Mouse (Mus musculus) heart, embryonic 11.5 days (tissue): ENCODE results near the gene Cyp24a1. TPM values are rescaled to one million over a fixed set of nuclear protein-coding genes. Genes with fewer than 3 reads are reported as not detected.
"Not testable (repeated sequence)": the region's sequence is repeated elsewhere in the genome, so short reads cannot be mapped to it uniquely, and the experiment has no call there.

Experiments
- ATAC-seq: fragments of 200-750 bp; cut with Nextera tagmentation; replicated peaks from 2 replicates; pipeline ENCODE4 v1.8.0; 2017; ENCODE audit warnings: moderate library complexity; ENCODE audit not compliant: insufficient number of reproducible peaks, low FRiP score, low TSS enrichment
- H3K27ac ChIP-seq: fragments of 300-500 bp; sonication (generic); 2 replicates; pipeline ENCODE4 v1.5.1; 2014; ENCODE audit warnings: mild to moderate bottlenecking, low read depth, low read length
- H3K27me3 ChIP-seq: fragments of 300-500 bp; sonication (generic); 2 replicates; pipeline ENCODE4 v1.6.1; 2014; ENCODE audit warnings: mild to moderate bottlenecking, low read length, mixed read lengths; ENCODE audit not compliant: control insufficient read depth, insufficient read depth
- H3K36me3 ChIP-seq: fragments of 300-500 bp; sonication (generic); 2 replicates; pipeline ENCODE4 v1.6.1; 2014; ENCODE audit warnings: mild to moderate bottlenecking, low read length, moderate library complexity, mixed read lengths; ENCODE audit not compliant: control insufficient read depth, insufficient read depth
- H3K4me1 ChIP-seq: fragments of 300-500 bp; sonication (generic); 2 replicates; pipeline ENCODE4 v1.6.1; 2014; ENCODE audit warnings: low read length; ENCODE audit not compliant: control insufficient read depth, insufficient read depth
- H3K4me2 ChIP-seq: fragments of 300-500 bp; sonication (generic); 2 replicates; pipeline ENCODE4 v1.6.1; 2014; ENCODE audit warnings: mild to moderate bottlenecking, moderate library complexity
- H3K4me3 ChIP-seq: fragments of 300-500 bp; sonication (generic); 2 replicates; pipeline ENCODE4 v1.5.1; 2014; ENCODE audit warnings: low read depth, low read length
- H3K9ac ChIP-seq: fragments of 300-500 bp; sonication (generic); 2 replicates; pipeline ENCODE4 v1.6.1; 2014; ENCODE audit warnings: mild to moderate bottlenecking, low read depth, low read length, moderate library complexity
- H3K9me3 ChIP-seq: fragments of 300-500 bp; sonication (generic); replicated peaks from 2 replicates; pipeline ENCODE4 v1.6.1; 2016; ENCODE audit warnings: low read length; ENCODE audit not compliant: control insufficient read depth
- WGBS: fragments of 180-500 bp; shearing (Covaris S2); extraction: QIAGEN DNeasy Blood & Tissue Kit; methylation state at CpG from one replicate; pipeline ENCODE4 v1.1.7; 2014; ENCODE audit not compliant: insufficient replicate concordance; 5-methylcytosine and 5-hydroxymethylcytosine counted together
- polyA plus RNA-seq: library from polyadenylated mRNA; unstranded; fragments of >200 nt; fragmentation: Nextera tagmentation; extraction: Ambion mirVana; gene quantifications from 2 replicates; pipeline ENCODE4 v1.2.1, GENCODE M21; 2014

The Cyp24a1 gene
- polyA plus RNA-seq, 1 experiment from 2014 or later: not detected

- Histone ChIP-seq H3K4me1 (no peaks in the 10 kb centered on the region), H3K4me3 (no peak overlapping the region), H3K27ac (no peak overlapping the region), H3K4me2 (no peak overlapping the region), H3K27me3 (peaks cover 63% of the 10 kb centered on the region), H3K9ac (no peak overlapping the region), H3K9me3 (no peaks in the 10 kb centered on the region), H3K36me3 (no peaks in the 10 kb centered on the region)
- 52% methylated on average over 4 of the region's 4 CpGs for WGBS
- no peak for ATAC-seq
Measured at GRCm38 (mm10) chr2:170464817-170465216, 32.1 kb downstream of the Cyp24a1 start.

- no peak for ATAC-seq
- Histone ChIP-seq H3K9me3 (no peaks in the 10 kb centered on the region), H3K27me3 (peaks cover 59% of the 10 kb centered on the region), H3K9ac (no peak overlapping the region), H3K4me3 (no peak overlapping the region), H3K4me2 (no peak overlapping the region), H3K4me1 (no peaks in the 10 kb centered on the region), H3K27ac (no peak overlapping the region), H3K36me3 (no peaks in the 10 kb centered on the region)
- WGBS: 70% methylated on average over 7 of the region's 7 CpGs
Measured at GRCm38 (mm10) chr2:170461652-170462051, 35.3 kb downstream of the Cyp24a1 start.

DNA sequence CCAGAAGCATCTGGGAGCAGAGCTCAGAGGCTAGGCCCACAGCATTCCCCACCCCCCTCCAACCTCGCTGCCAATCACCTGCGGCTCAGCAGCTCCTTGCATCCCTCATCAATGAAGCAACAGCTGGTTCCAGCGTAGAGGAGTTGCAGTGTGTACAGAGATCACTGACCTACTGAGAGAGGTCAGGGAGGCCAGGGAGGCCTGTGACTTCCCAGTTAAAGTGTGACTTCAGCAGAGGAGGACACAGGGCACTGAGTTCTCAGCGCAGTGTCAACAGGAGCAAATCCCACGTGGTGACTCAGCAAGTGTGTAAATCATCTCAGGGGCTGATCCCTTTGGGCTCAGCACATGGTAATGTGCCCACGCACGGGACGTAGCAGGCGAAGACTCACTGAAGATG lies 37.1 kb downstream of the Cyp24a1 start:
- ATAC-seq: 0 out of 2 replicates have a peak, but pooled peaks have one; percentile 26
- no peak overlapping the region for H3K4me2 ChIP-seq
- H3K27me3 ChIP-seq: peaks cover 57% of the 10 kb centered on the region
- no peak overlapping the region for H3K9ac ChIP-seq
- 44% methylated on average over 9 of the region's 9 CpGs for WGBS
- no peaks in the 10 kb centered on the region for H3K36me3 ChIP-seq
- H3K9me3 ChIP-seq: no peaks in the 10 kb centered on the region
- no peaks in the 10 kb centered on the region for H3K4me1 ChIP-seq
- no peak overlapping the region for H3K27ac ChIP-seq
- no peak overlapping the region for H3K4me3 ChIP-seq

DNA sequence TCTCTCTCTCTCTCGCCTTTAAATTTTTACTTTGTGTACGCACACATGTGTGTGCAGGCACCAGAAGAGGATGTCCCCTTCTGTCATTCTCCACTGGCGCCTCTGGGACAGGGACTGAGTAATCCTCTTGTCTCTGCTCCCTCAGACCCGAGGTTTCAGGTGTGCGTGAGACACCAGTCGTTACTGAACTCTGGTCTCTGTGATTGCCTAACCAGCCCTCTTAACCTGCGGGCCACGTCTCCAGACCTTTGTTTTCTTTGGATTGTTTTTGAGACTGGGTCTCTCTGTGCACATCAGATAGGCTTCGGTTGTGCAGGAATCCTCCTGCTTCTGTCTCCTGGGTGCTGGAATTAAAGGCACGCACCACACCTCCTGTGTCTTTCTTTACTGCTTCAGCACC lies 37.8 kb downstream of the Cyp24a1 start:
- Histone ChIP-seq H3K9me3 (no peaks in the 10 kb centered on the region), H3K4me2 (no peak overlapping the region), H3K27me3 (peaks cover 61% of the 10 kb centered on the region), H3K36me3 (no peaks in the 10 kb centered on the region), H3K4me1 (no peaks in the 10 kb centered on the region), H3K4me3 (no peak overlapping the region), H3K27ac (no peak overlapping the region), H3K9ac (no peak overlapping the region)
- 63% methylated on average over 10 of the region's 10 CpGs for WGBS
- no peak for ATAC-seq

DNA sequence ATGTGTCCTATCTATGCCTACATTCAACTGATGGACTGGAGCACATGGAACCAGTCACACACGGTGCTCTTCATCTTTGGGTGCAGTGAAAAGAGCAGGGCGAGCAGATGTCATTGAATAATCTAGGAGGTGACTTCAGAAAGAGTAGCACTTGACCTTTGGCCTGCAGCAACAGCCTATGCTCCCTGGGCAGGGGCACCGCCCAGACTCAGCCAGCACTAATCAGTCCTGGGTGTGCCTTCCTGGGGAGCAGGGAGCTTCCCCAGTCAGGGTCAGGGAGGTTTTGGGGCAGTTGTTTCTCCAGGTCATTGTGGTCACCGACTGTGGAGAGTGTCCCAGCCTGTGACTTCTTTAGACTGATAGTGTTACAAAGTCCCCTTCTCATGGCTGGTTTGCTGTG lies 43.1 kb downstream of the Cyp24a1 start:
- WGBS: 36% methylated on average over 3 of the region's 4 CpGs
- H3K27me3 ChIP-seq: peaks cover 62% of the 10 kb centered on the region
- not testable (repeated sequence) for ATAC-seq

GRCm38 (mm10) chr2:170450933-170451332 lies 46.0 kb downstream of the Cyp24a1 start:
- H3K9me3 ChIP-seq: no peaks in the 10 kb centered on the region
- no peak overlapping the region for H3K9ac ChIP-seq
- peaks cover 51% of the 10 kb centered on the region for H3K27me3 ChIP-seq
- H3K4me2 ChIP-seq: peak overlapping the region; percentile 22; the same call in 1 of the 2 replicates
- ATAC-seq: no peak; the same call in 1 of the 2 replicates
- no peaks in the 10 kb centered on the region for H3K36me3 ChIP-seq
- H3K4me1 ChIP-seq: no peaks in the 10 kb centered on the region
- 12% methylated on average over 9 of the region's 9 CpGs for WGBS
- no peak overlapping the region for H3K27ac ChIP-seq
- H3K4me3 ChIP-seq: no peak overlapping the region

More for the DNA sequence above, 43.1 kb downstream of the Cyp24a1 start:
- H3K27ac ChIP-seq, H3K4me1 ChIP-seq, H3K36me3 ChIP-seq, H3K9me3 ChIP-seq, H3K4me3 ChIP-seq, H3K4me2 ChIP-seq, H3K9ac ChIP-seq: not testable (repeated sequence)

DNA sequence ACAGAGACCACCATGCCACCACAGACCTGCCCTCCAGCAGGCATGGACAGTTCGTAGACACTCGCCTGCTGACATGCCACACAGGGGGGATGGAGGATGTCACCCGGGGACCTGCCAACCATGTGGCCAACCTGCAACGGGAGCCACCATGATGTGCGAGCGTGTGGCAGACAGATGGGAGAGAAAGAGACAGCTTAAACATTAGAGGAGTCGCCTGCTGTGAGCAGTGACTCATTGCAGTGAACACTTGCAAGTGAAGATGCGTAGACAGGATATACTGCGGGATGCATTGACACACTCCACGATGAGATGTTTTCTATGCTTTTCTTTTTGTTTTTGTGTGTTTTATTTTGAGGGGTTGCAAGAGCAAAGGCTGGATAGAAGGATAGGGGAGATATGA lies 49.3 kb downstream of the Cyp24a1 start:
- H3K9me3 ChIP-seq: no peaks in the 10 kb centered on the region
- H3K4me1 ChIP-seq: no peaks in the 10 kb centered on the region
- no peaks in the 10 kb centered on the region for H3K36me3 ChIP-seq
- H3K27ac ChIP-seq: no peak overlapping the region
- H3K4me3 ChIP-seq: no peak overlapping the region
- no peak overlapping the region for H3K4me2 ChIP-seq
- no peak overlapping the region for H3K9ac ChIP-seq
- 72% methylated on average over 10 of the region's 10 CpGs for WGBS
- no peak for ATAC-seq
- H3K27me3 ChIP-seq: peaks cover 37% of the 10 kb centered on the region

GRCm38 (mm10) chr2:170446843-170447383 lies 50.0 kb downstream of the Cyp24a1 start:
- no peaks in the 10 kb centered on the region for H3K36me3 ChIP-seq
- H3K4me3 ChIP-seq: no peak overlapping the region
- H3K9ac ChIP-seq: no peak overlapping the region
- no peak for ATAC-seq
- H3K4me1 ChIP-seq: no peaks in the 10 kb centered on the region
- no peaks in the 10 kb centered on the region for H3K9me3 ChIP-seq
- no peak overlapping the region for H3K4me2 ChIP-seq
- no peak overlapping the region for H3K27ac ChIP-seq
- 86% methylated on average over 5 of the region's 5 CpGs for WGBS
- peaks cover 31% of the 10 kb centered on the region for H3K27me3 ChIP-seq

DNA sequence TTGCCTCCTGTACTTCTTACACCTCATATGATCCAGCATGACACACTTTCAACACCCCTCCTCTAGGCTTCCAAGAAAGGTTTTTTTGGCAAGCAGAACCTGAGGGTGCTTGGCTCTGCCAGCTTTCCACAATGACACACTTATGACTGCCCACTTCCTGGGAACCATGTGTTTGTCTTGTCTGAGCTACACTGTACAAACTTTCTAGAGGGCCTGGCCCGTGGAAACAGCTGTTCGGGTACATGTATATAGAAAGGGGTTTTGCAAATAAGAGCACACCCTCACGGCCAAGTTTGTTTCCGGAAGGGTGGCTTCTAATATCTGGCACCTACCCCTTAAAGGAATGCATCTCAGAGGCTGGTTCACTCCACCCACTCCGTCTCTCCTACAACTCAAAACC lies 51.1 kb downstream of the Cyp24a1 start:
- H3K27ac ChIP-seq: no peak overlapping the region
- H3K4me2 ChIP-seq: no peak overlapping the region
- peaks cover 26% of the 10 kb centered on the region for H3K27me3 ChIP-seq
- ATAC-seq: no peak
- no peak overlapping the region for H3K9ac ChIP-seq
- no peaks in the 10 kb centered on the region for H3K9me3 ChIP-seq
- H3K4me1 ChIP-seq: no peaks in the 10 kb centered on the region
- whole genome bisulfite sequencing: 84% methylated on average over 5 of the region's 5 CpGs
- no peak overlapping the region for H3K4me3 ChIP-seq
- no peaks in the 10 kb centered on the region for H3K36me3 ChIP-seq
